Mouse (Mus musculus): Measurements from ENCODE around the gene Rhbdd1.

The Rhbdd1 gene

DNA sequence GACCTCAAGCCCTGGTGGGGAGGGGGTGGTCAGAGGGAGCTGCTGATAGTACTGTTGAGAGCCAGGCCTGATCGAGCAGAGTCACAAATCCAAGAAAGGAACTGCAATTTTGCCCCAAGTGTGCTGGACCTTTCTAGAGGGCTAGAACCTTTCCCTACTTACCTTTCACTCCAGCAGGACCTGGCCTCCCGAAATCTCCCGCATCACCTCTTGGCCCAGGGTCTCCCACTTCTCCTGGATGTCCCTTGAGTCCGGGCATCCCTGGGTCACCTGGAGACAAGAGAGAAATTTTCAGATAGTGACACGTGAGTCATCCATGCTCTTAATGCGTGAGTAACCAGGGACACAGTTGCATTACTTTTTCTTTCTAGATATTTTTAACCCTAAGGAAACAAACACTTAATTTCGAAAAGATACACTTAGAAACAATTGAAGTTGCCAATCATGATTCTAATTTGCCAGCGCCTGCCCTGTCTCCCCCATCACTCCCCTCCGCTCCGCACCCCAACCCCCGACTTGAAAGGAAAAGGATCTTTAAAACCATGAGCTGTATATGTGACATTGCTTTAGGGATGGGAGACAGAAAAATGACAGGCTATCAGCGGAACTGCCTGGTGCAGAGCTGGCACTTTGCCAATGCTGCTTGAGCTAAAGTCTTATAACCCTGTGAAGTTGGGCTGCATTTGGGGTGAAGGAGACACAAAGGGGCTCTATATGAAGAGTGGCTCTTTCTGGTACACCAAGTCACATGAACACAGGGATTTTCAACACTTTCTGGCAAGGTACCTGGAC is 163.6 kb downstream of the Rhbdd1 start:
- DNase-seq (ENCODE audit: low spot score in 2 of 2), result no peak

DNA sequence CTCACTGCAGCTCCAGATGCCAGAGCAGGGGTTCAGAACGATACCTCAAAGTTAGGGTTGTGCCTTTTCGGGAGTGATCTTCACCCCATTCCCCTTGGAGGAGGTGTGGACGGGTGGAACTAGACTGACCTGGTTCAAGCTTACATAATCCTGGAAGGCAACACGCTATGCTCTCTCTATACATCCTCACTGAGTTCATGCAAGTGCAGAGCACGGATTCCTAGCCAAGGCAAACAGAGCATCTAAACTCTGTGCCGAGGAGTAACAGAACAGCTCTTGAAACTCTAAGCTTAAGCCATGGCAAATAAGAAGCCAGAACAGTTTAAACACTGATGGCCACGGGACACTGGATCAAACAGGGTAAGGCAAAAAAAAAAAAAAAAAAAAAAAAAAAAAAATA is 166.1 kb downstream of the Rhbdd1 start:
- no peak for DNase-seq (ENCODE audit: low spot score in 2 of 2)

GRCm38 (mm10) chr1:82486371-82486770 is 170.1 kb downstream of the Rhbdd1 start:
- DNase-seq (ENCODE audit: low spot score in 2 of 2), result no peak

DNA sequence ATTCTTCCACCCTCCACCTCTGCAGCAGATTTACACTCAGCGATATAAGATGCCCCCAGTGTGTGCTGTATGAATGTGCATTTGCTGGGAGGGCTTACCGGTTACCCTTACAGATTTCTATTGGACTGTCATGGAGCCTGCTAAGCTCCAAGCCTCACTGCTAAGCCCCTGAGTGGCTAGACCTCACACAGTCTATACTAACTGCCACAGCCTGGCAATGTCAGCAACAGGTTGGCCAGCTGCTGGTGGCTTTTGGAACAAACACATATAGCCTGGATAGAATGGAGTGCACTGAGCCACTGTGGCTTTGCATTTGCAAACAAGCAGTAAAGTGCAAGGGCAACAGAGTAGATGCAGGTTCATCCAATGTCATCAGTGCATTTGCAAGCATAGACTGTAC is 175.7 kb downstream of the Rhbdd1 start:
- DNase-seq (ENCODE audit: low spot score in 2 of 2), result no peak
